Mouse (Mus musculus) lung, embryonic 16.5 days (tissue): ENCODE results near the gene Hist1h4k. TPM values are rescaled to one million over a fixed set of nuclear protein-coding genes. Genes with fewer than 3 reads are reported as not detected.
"Not testable (repeated sequence)": the region's sequence is repeated elsewhere in the genome, so short reads cannot be mapped to it uniquely, and the experiment has no call there.

Source experiments
- ATAC-seq: fragments of 200-750 bp; cut with Nextera tagmentation; 2 replicates; pipeline ENCODE4 v1.8.0; 2017; ENCODE audit warnings: low read depth, mild to moderate bottlenecking, moderate library complexity
- H3K27ac ChIP-seq: fragments of 300-500 bp; sonication (generic); 2 replicates; pipeline ENCODE4 v1.5.1; 2014; ENCODE audit warnings: mild to moderate bottlenecking, control low read depth, low read length
- H3K27me3 ChIP-seq: fragments of 300-500 bp; sonication (generic); 2 replicates; pipeline ENCODE4 v1.6.1; 2014; ENCODE audit warnings: low read depth, low read length, mixed read lengths; ENCODE audit not compliant: control insufficient read depth, insufficient read depth
- H3K36me3 ChIP-seq: fragments of 300-500 bp; sonication (generic); 2 replicates; pipeline ENCODE4 v1.6.1; 2014; ENCODE audit warnings: low read length; ENCODE audit not compliant: control insufficient read depth, insufficient read depth
- H3K4me1 ChIP-seq: fragments of 300-500 bp; sonication (generic); replicated peaks from 2 replicates; pipeline ENCODE4 v1.6.1; 2014; ENCODE audit warnings: low read length, mixed read lengths; ENCODE audit not compliant: control insufficient read depth, insufficient read depth
- H3K4me2 ChIP-seq: fragments of 300-500 bp; sonication (generic); 2 replicates; pipeline ENCODE4 v1.6.1; 2014; ENCODE audit warnings: low read depth, low read length, control low read depth
- H3K4me3 ChIP-seq: fragments of 300-500 bp; sonication (generic); 2 replicates; pipeline ENCODE4 v1.5.1; 2014; ENCODE audit warnings: mild to moderate bottlenecking, low read length, control low read depth
- H3K9ac ChIP-seq: fragments of 300-500 bp; sonication (generic); 2 replicates; pipeline ENCODE4 v1.6.1; 2014; ENCODE audit warnings: low read length, control low read depth
- H3K9me3 ChIP-seq: fragments of 300-500 bp; sonication (generic); 2 replicates; pipeline ENCODE4 v1.6.1; 2016; ENCODE audit warnings: low read length; ENCODE audit not compliant: control insufficient read depth
- WGBS: fragments of 180-500 bp; shearing (Covaris S2); extraction: QIAGEN DNeasy Blood & Tissue Kit; methylation state at CpG from one replicate; pipeline ENCODE4 v1.1.7; 2014; 5-methylcytosine and 5-hydroxymethylcytosine counted together
- polyA plus RNA-seq: library from polyadenylated mRNA; unstranded; fragments of >200 nt; fragmentation: Nextera tagmentation; extraction: Ambion mirVana; gene quantifications from 2 replicates; pipeline ENCODE4 v1.2.1, GENCODE M21; 2015

Gene Hist1h4k
- polyA plus RNA-seq, 1 experiment from 2014 or later, result 2.0 TPM

GRCm38 (mm10) chr13:21755707-21756106, 5.4 kb upstream of the Hist1h4k start:
- WGBS, result 49% methylated on average over 1 of the region's 1 CpGs
- H3K9me3 ChIP-seq, result no peaks in the 10 kb centered on the region
- no peak overlapping the region for H3K27ac ChIP-seq
- H3K4me1 ChIP-seq, result peaks cover 6% of the 10 kb centered on the region; the same call in 1 of the 2 replicates
- H3K9ac ChIP-seq, result no peak overlapping the region
- H3K4me3 ChIP-seq, result no peak overlapping the region
- no peak for ATAC-seq
- peak overlapping the region; percentile 22; the same call in 1 of the 2 replicates for H3K4me2 ChIP-seq
- H3K36me3 ChIP-seq, result no peaks in the 10 kb centered on the region
- no peaks in the 10 kb centered on the region for H3K27me3 ChIP-seq

DNA sequence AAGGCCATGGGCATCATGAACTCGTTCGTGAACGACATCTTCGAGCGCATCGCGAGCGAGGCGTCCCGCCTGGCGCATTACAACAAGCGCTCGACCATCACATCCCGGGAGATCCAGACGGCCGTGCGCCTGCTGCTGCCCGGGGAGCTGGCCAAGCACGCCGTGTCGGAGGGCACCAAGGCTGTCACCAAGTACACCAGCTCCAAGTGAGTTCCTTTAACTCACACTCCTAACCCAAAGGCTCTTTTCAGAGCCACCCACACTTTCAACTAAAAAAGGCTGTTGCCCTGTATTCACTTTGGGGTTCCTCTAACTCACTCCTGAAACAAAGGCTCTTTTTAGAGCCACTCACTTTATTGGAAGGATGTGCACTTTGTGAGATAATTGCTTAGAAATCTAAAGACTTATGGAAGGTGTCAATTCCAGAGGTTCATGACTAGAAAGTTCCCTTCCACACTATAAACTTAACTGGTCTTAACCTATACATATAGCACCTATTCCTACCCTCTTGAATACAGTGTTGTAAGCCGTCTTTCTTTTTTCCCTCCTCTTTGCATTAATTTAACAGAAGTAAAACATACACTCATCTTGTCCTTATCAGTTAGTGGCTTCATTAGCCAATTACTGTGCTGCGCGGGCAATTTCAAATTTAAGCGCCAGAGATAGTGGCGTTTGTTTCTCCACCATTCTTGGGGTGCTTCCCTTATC, 4.1 kb upstream of the Hist1h4k start:
- peak overlapping the region; percentile 54 for H3K4me3 ChIP-seq
- H3K36me3 ChIP-seq, H3K4me1 ChIP-seq, ATAC-seq, H3K9me3 ChIP-seq, H3K27me3 ChIP-seq: not testable (repeated sequence)
- WGBS, result 0% methylated on average over 21 of the region's 26 CpGs
- peak overlapping the region; percentile 71 for H3K9ac ChIP-seq
- peak overlapping the region; percentile 64 for H3K4me2 ChIP-seq
- peak overlapping the region; percentile 91 for H3K27ac ChIP-seq

- not testable (repeated sequence) for H3K4me1 ChIP-seq, H3K36me3 ChIP-seq, H3K27me3 ChIP-seq, H3K9me3 ChIP-seq
- under 1% methylated on average over 40 of the region's 50 CpGs for WGBS
- Histone ChIP-seq H3K4me2 (peak within 1 kb of the TSS; percentile 70), H3K27ac (peak within 1 kb of the TSS; percentile 94), H3K4me3 (peak within 1 kb of the TSS; percentile 54), H3K9ac (peak within 1 kb of the TSS; percentile 71)
- peak; percentile 93 for ATAC-seq
Measured at GRCm38 (mm10) chr13:21753524-21754285, 3.4 kb upstream of the Hist1h4k start, which contains the start of the genes Hist1h2ak and Hist1h2bn. Hist1h2ak (minus strand) TSS chr13:21753827. Hist1h2bn (plus strand) TSS chr13:21754123.

DNA sequence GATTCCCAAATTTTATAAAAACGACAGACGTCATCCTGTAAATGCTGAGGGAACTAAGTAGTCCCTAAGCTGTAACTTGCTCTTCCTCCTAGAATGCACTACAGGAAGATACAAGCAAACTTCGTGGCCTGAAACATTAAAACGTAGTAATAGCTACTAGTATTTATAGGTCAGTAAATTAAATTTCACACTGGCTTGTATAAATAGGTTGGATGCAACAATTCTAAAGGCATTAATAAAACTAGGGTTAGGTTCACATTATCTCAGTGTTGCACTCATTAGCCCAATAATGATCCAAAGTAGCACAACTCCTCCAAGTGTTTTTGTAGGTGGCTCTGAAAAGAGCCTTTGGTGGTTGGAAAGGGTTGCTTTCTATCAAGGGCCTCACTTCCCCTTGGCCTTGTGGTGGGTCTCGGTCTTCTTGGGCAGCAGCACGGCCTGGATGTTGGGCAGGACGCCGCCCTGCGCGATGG, 2.8 kb upstream of the Hist1h4k start:
- Histone ChIP-seq H3K4me3 (peak overlapping the region; percentile 50), H3K27me3 (no peaks in the 10 kb centered on the region), H3K9me3 (no peaks in the 10 kb centered on the region), H3K9ac (peak overlapping the region; percentile 70), H3K36me3 (no peaks in the 10 kb centered on the region), H3K4me1 (peaks cover 8% of the 10 kb centered on the region; the same call in 1 of the 2 replicates), H3K27ac (peak overlapping the region; percentile 94), H3K4me2 (peak overlapping the region; percentile 70)
- ATAC-seq, result no peak
- whole genome bisulfite sequencing, result 2% methylated on average over 7 of the region's 10 CpGs

GRCm38 (mm10) chr13:21752356-21752755, 2.1 kb upstream of the Hist1h4k start:
- Histone ChIP-seq H3K27ac (peak overlapping the region; percentile 78), H3K4me3 (no peak overlapping the region), H3K36me3 (no peaks in the 10 kb centered on the region), H3K4me1 (peaks cover 11% of the 10 kb centered on the region), H3K9ac (0 out of 2 replicates have a peak overlapping the region, but pooled peaks have one; percentile 13), H3K4me2 (peak overlapping the region; percentile 70), H3K27me3 (no peaks in the 10 kb centered on the region), H3K9me3 (no peaks in the 10 kb centered on the region)
- WGBS, result 15% methylated on average over 3 of the region's 3 CpGs
- no peak for ATAC-seq

DNA sequence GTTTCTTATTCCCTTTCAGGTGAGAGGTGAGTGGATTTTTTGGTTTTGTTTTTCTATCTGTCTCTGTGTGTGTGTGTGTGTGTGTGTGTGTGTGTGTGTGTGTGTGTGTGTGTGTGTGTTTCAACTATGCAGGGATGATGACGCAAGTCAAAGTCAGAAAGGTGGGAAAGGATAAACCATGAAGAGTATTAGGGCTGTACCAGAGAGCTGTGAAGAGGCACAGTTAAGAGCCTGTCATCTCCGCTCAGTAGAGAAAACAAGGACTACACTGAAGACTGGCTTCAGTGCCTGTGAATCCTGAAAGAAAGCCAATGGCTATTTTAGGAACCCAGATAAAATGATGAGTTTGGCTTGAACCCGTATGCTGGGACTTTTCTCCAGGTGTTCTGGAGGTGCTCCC, 1.5 kb upstream of the Hist1h4k start:
- no peaks in the 10 kb centered on the region for H3K9me3 ChIP-seq
- peaks cover 12% of the 10 kb centered on the region for H3K4me1 ChIP-seq
- no peak overlapping the region for H3K4me3 ChIP-seq
- WGBS, result 60% methylated on average over 3 of the region's 3 CpGs
- H3K27ac ChIP-seq, result peak overlapping the region; percentile 78
- ATAC-seq, result no peak
- H3K9ac ChIP-seq, result no peak overlapping the region
- no peak overlapping the region for H3K4me2 ChIP-seq
- no peaks in the 10 kb centered on the region for H3K27me3 ChIP-seq
- H3K36me3 ChIP-seq, result no peaks in the 10 kb centered on the region

DNA sequence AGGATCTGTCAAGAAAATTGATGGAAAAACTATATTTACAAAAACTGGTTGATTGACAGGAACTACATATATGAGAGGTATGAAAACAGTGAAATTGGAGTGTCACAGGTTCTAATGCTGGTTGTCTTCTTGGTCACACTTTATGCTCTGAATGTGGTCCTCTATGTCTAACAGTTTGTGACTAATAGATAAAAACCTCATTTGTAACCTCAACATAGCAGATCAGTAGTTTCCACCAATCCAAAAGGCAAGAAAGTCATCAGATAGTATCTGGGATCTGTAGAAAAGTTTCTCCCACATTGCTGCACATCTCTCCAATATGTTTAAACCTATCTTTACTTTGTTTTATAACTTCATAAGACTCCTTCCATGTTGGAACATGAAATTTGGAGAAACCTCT, 1.1 kb upstream of the Hist1h4k start:
- Histone ChIP-seq H3K27ac (no peak overlapping the region; the same call in 1 of the 2 replicates), H3K36me3 (no peaks in the 10 kb centered on the region), H3K4me2 (no peak overlapping the region), H3K9ac (no peak overlapping the region), H3K27me3 (no peaks in the 10 kb centered on the region), H3K4me1 (peaks cover 12% of the 10 kb centered on the region), H3K9me3 (no peaks in the 10 kb centered on the region), H3K4me3 (no peak overlapping the region)
- ATAC-seq, result no peak

DNA sequence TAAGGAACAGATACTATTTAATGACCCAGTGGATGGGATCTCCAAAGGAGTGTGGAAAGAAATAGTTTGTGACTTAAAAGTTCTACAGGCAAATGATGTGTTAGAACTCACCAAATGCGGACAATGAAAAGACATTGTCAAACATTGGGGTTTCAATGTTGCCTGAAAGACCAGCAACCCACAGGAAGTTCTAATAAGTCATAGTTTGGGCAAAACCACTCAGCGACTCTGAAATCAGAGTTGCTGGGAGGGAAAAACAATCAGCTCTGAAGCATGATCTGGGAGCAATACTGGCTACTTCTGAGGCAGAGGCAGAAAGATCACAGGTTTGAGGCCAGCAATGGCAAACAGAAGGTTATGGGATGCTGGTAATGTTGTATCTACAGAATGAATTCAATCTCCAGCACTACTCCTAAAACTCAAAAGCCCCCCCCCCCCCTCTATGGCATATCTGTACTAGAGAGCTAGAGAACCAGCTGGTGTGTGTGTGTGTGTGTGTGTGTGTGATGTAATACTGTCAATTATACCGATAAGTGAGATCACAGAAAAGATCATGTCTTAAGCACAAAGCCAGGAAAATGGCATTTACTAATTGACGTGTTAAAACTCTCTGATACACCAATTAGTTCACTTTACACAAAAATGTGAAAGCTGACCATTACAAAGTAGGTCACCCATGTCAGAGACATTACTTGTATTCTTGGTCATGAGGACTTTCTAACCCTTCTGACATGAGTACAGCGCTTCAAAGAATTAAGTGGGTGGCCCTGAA, 732 bp downstream of the Hist1h4k start:
- peak overlapping the region; percentile 61 for H3K4me2 ChIP-seq
- no peaks in the 10 kb centered on the region for H3K27me3 ChIP-seq
- peak overlapping the region; percentile 74 for H3K9ac ChIP-seq
- no peaks in the 10 kb centered on the region for H3K9me3 ChIP-seq
- H3K4me1 ChIP-seq, result peaks cover 10% of the 10 kb centered on the region
- WGBS, result 2% methylated on average over 5 of the region's 5 CpGs
- H3K4me3 ChIP-seq, result peak overlapping the region; percentile 61
- H3K27ac ChIP-seq, result peak overlapping the region; percentile 71
- no peaks in the 10 kb centered on the region for H3K36me3 ChIP-seq
- ATAC-seq, result no peak

DNA sequence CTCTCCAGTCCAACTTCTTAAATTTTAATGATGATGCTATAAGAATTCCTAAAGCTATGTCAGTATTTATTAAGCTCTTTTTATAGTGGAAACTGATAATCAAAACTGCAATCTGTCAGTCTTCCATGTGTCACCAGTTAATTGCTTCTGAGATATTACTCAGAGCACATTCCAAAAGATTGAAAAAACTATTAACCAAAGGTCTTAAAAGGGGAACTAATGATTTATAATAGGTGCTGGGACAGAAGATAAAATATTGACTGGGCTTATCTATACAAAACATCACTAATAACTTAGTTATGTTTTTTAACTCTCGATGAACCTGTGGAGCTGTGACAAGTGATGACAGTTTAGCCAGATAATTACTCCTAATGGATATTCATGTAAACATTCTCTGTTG, 5.3 kb downstream of the Hist1h4k start:
- 39% methylated on average over 1 of the region's 1 CpGs for WGBS
- Histone ChIP-seq H3K9me3 (no peaks in the 10 kb centered on the region), H3K27ac (no peak overlapping the region), H3K4me3 (no peak overlapping the region), H3K9ac (no peak overlapping the region), H3K4me1 (peaks cover 6% of the 10 kb centered on the region), H3K4me2 (no peak overlapping the region), H3K27me3 (no peaks in the 10 kb centered on the region), H3K36me3 (no peaks in the 10 kb centered on the region)
- ATAC-seq, result no peak
